Mouse (Mus musculus) embryonic facial prominence, embryonic 10.5 days (tissue): ENCODE results near the gene Poglut1. TPM values are rescaled to one million over a fixed set of nuclear protein-coding genes. Genes with fewer than 3 reads are reported as not detected.

Source experiments
- DNase-seq: peaks from one replicate; pipeline ENCODE4 v3.0.0-alpha.2; 2017; ENCODE audit warnings: low spot score
- H3K27ac ChIP-seq: fragments of 300-500 bp; sonication (generic); replicated peaks from 2 replicates; pipeline ENCODE4 v1.5.1; 2016; ENCODE audit warnings: mild to moderate bottlenecking
- H3K27me3 ChIP-seq: fragments of 300-500 bp; sonication (generic); replicated peaks from 2 replicates; pipeline ENCODE4 v1.6.1; 2016; ENCODE audit warnings: low read depth, mild to moderate bottlenecking; ENCODE audit not compliant: poor library complexity, severe bottlenecking
- H3K36me3 ChIP-seq: fragments of 300-500 bp; sonication (generic); replicated peaks from 2 replicates; pipeline ENCODE4 v1.6.1; 2016; ENCODE audit warnings: mild to moderate bottlenecking, moderate library complexity
- H3K4me1 ChIP-seq: fragments of 300-500 bp; sonication (generic); 2 replicates; pipeline ENCODE4 v1.6.1; 2016
- H3K4me3 ChIP-seq: fragments of 300-500 bp; sonication (generic); 2 replicates; pipeline ENCODE4 v1.5.1; 2016; ENCODE audit warnings: mild to moderate bottlenecking, moderate library complexity
- H3K9me3 ChIP-seq: fragments of 300-500 bp; sonication (generic); 2 replicates; pipeline ENCODE4 v1.6.1; 2016; ENCODE audit warnings: mild to moderate bottlenecking
- WGBS: fragments of 180-500 bp; shearing (Covaris S2); methylation state at CpG from one replicate; pipeline ENCODE4 v1.1.7; 2016; 5-methylcytosine and 5-hydroxymethylcytosine counted together
- polyA plus RNA-seq: library from polyadenylated mRNA; unstranded; fragments of >200 nt; fragmentation: Nextera tagmentation; extraction: Ambion mirVana; gene quantifications from 2 replicates; pipeline ENCODE4 v1.2.1, GENCODE M21; 2016

Poglut1 gene
- polyA plus RNA-seq, 1 experiment from 2014 or later = 72.6 TPM

- no peak overlapping the region for H3K4me3 ChIP-seq
- DNase-seq = no peak
- H3K9me3 ChIP-seq = no peaks in the 10 kb centered on the region
- WGBS = 93% methylated on average over 3 of the region's 3 CpGs
- peaks cover 93% of the 10 kb centered on the region for H3K36me3 ChIP-seq
- no peaks in the 10 kb centered on the region for H3K27me3 ChIP-seq
- H3K4me1 ChIP-seq = no peaks in the 10 kb centered on the region
- no peak overlapping the region for H3K27ac ChIP-seq
Observed at GRCm38 (mm10) chr16:38571481-38571880, 21.4 kb upstream of the Poglut1 start.

GRCm38 (mm10) chr16:38568192-38568591, 18.1 kb upstream of the Poglut1 start:
- WGBS = 94% methylated on average over 5 of the region's 5 CpGs
- H3K36me3 ChIP-seq = peaks cover 91% of the 10 kb centered on the region

GRCm38 (mm10) chr16:38563516-38563915, 13.5 kb upstream of the Poglut1 start:
- Histone ChIP-seq H3K27ac (peak overlapping the region; percentile 93), H3K36me3 (peaks cover 44% of the 10 kb centered on the region), H3K4me3 (peak overlapping the region; percentile 94), H3K9me3 (no peaks in the 10 kb centered on the region), H3K27me3 (peaks cover 15% of the 10 kb centered on the region; the same call in 1 of the 2 replicates), H3K4me1 (peaks cover 9% of the 10 kb centered on the region)
- 42% methylated on average over 10 of the region's 10 CpGs for WGBS
- DNase-seq = no peak

More at GRCm38 (mm10) chr16:38568192-38568591, 18.1 kb upstream of the Poglut1 start:
- Histone ChIP-seq H3K27me3 (no peaks in the 10 kb centered on the region), H3K4me3 (no peak overlapping the region), H3K27ac (no peak overlapping the region), H3K9me3 (no peaks in the 10 kb centered on the region), H3K4me1 (peaks cover 9% of the 10 kb centered on the region)
- no peak for DNase-seq

- Histone ChIP-seq H3K27me3 (peaks cover 19% of the 10 kb centered on the region; the same call in 1 of the 2 replicates), H3K36me3 (peaks cover 38% of the 10 kb centered on the region), H3K4me3 (peak overlapping the region; percentile 94), H3K27ac (peak overlapping the region; percentile 93), H3K9me3 (no peaks in the 10 kb centered on the region), H3K4me1 (peaks cover 9% of the 10 kb centered on the region)
- under 1% methylated on average over 25 of the region's 25 CpGs for WGBS
- DNase-seq = no peak
Observed at GRCm38 (mm10) chr16:38562968-38563327, 12.9 kb upstream of the Poglut1 start.

GRCm38 (mm10) chr16:38562131-38562967, 12.3 kb upstream of the Poglut1 start:
- Histone ChIP-seq H3K27me3 (peaks cover 19% of the 10 kb centered on the region; the same call in 1 of the 2 replicates), H3K4me3 (peak overlapping the region; percentile 94), H3K9me3 (no peaks in the 10 kb centered on the region), H3K4me1 (peaks cover 9% of the 10 kb centered on the region), H3K27ac (peak overlapping the region; percentile 93), H3K36me3 (peaks cover 32% of the 10 kb centered on the region)
- peak; percentile 95 for DNase-seq
- 8% methylated on average over 37 of the region's 37 CpGs for WGBS

GRCm38 (mm10) chr16:38558221-38558748, 8.2 kb upstream of the Poglut1 start, which contains the start of gene Tmem39a:
TSS of gene Tmem39a (plus strand) at chr16:38558698.
- no peaks in the 10 kb centered on the region for H3K9me3 ChIP-seq
- no peak within 1 kb of the TSS for H3K27ac ChIP-seq
- WGBS = 83% methylated on average over 3 of the region's 3 CpGs
- H3K27me3 ChIP-seq = peaks cover 36% of the 10 kb centered on the region
- no peak within 1 kb of the TSS for H3K4me3 ChIP-seq
- no peaks in the 10 kb centered on the region for H3K4me1 ChIP-seq
- H3K36me3 ChIP-seq = no peaks in the 10 kb centered on the region
- no peak for DNase-seq

- no peaks in the 10 kb centered on the region for H3K9me3 ChIP-seq
- WGBS = 75% methylated on average over 3 of the region's 3 CpGs
- H3K4me3 ChIP-seq = no peak overlapping the region
- H3K4me1 ChIP-seq = no peaks in the 10 kb centered on the region
- peaks cover 53% of the 10 kb centered on the region for H3K27me3 ChIP-seq
- no peak for DNase-seq
- H3K36me3 ChIP-seq = no peaks in the 10 kb centered on the region
- no peak overlapping the region for H3K27ac ChIP-seq
Observed at GRCm38 (mm10) chr16:38555988-38556387, 5.9 kb upstream of the Poglut1 start.

- WGBS = 100% methylated on average over 1 of the region's 1 CpGs
- Histone ChIP-seq H3K27me3 (peaks cover 14% of the 10 kb centered on the region), H3K4me3 (peak overlapping the region; percentile 86; the same call in 1 of the 2 replicates), H3K27ac (no peak overlapping the region), H3K36me3 (peaks cover 56% of the 10 kb centered on the region), H3K4me1 (peaks cover 21% of the 10 kb centered on the region), H3K9me3 (no peaks in the 10 kb centered on the region)
- no peak for DNase-seq
Observed at GRCm38 (mm10) chr16:38548000-38548399, 2.1 kb downstream of the Poglut1 start.

GRCm38 (mm10) chr16:38538716-38539380, 11.2 kb downstream of the Poglut1 start:
- no peak overlapping the region for H3K4me3 ChIP-seq
- WGBS = 93% methylated on average over 13 of the region's 13 CpGs
- no peaks in the 10 kb centered on the region for H3K9me3 ChIP-seq
- no peaks in the 10 kb centered on the region for H3K27me3 ChIP-seq
- H3K36me3 ChIP-seq = peaks cover 98% of the 10 kb centered on the region
- DNase-seq = no peak
- H3K27ac ChIP-seq = no peak overlapping the region
- H3K4me1 ChIP-seq = no peaks in the 10 kb centered on the region

- Histone ChIP-seq H3K36me3 (peaks cover 98% of the 10 kb centered on the region), H3K27me3 (no peaks in the 10 kb centered on the region), H3K4me3 (no peak overlapping the region), H3K9me3 (no peaks in the 10 kb centered on the region), H3K4me1 (no peaks in the 10 kb centered on the region), H3K27ac (no peak overlapping the region)
- DNase-seq = peak; percentile 74
- WGBS = 48% methylated on average over 8 of the region's 8 CpGs
Observed at GRCm38 (mm10) chr16:38536544-38537146, 13.4 kb downstream of the Poglut1 start.

GRCm38 (mm10) chr16:38526264-38526663, 23.8 kb downstream of the Poglut1 start:
- no peaks in the 10 kb centered on the region for H3K9me3 ChIP-seq
- no peak overlapping the region for H3K4me3 ChIP-seq
- no peak overlapping the region for H3K27ac ChIP-seq
- H3K36me3 ChIP-seq = peaks cover 71% of the 10 kb centered on the region
- peaks cover 11% of the 10 kb centered on the region for H3K4me1 ChIP-seq
- 90% methylated on average over 6 of the region's 6 CpGs for WGBS
- DNase-seq = no peak
- no peaks in the 10 kb centered on the region for H3K27me3 ChIP-seq
